Mouse (Mus musculus) embryonic stem cell, embryonic (primary cell): ENCODE measurements at regions not wholly inside any gene's neighbourhood (a gene's known extent, or its start where the extent isn't known, plus 50 kb on each side); places are given as distances from the start of the nearest gene placed in this dataset.
"Not testable (repeated sequence)": the region's sequence is repeated elsewhere in the genome, so short reads cannot be mapped to it uniquely, and the experiment has no call there.

ENCODE experiments used
- CTCF ChIA-PET, 4 experiments: fragments of 300-600 bp in 2 of 4; fragments of 350-600 bp in 2 of 4; sonication (Branson Sonifier 250); formaldehyde crosslinking; loops; one replicate each; lab custom pipeline; 2022; ENCODE audit warnings: inconsistent platforms in 2 of 4; lab: Charles Lee
- POLR2A ChIA-PET, 4 experiments: fragments of 300-600 bp in 2 of 4; fragments of 350-600 bp in 2 of 4; sonication (Branson Sonifier 250); formaldehyde crosslinking; loops; one replicate each; lab custom pipeline; 2022; ENCODE audit warnings: antibody characterized with exemption in 4 of 4, inconsistent platforms in 1 of 4; lab: Charles Lee

GRCm38 (mm10) chr19:35890191-35890590, 167.1 kb downstream of the Htr7 start:
- POLR2A ChIA-PET, result no interaction called here
- CTCF ChIA-PET, result no interaction called here

DNA sequence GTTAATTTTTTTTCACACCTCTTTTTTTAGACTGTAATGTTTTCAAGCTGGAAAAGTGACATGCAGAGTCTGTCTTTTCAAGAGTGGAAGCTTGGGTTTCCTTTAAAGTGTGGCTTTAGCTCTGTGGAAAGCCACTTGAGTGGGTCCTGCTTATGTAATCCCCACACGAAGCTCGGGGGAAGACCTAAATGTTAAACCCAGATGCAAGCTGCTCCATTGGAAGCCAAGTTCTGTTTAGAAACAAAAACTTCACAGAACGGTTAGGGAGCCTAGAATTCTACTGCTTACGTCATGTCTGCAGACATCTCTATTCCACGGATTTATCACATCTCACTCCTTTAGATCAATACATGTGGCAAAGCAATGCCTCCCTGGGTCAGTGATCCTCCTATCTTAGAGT, 171.0 kb downstream of the Htr7 start:
- ChIA-PET POLR2A (no interaction called here), CTCF (no interaction called here)

GRCm38 (mm10) chr19:35881810-35882485, 175.4 kb downstream of the Htr7 start:
- CTCF ChIA-PET, result no interaction called here
- POLR2A ChIA-PET, result no interaction called here

DNA sequence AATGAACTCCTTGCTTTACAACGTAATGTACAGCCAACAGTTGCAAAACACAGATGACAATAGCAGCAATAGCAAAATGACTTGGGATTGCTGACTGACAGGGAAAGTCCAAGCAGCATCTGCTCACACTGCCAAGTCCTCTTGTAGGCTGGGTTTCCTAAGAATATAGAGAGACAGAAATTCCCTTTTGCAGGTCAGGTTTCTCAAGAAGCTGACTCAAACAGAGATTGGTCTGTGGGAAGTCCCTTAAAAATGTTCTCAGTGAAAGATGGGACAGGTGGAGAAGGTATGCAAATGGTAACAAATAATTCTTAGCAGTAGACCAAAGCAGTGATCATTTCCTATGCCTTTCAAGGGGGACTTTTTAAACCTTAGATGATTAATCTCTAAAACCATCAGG, 181.8 kb downstream of the Htr7 start:
- CTCF ChIA-PET, result no interaction called here
- POLR2A ChIA-PET, result no interaction called here

- CTCF ChIA-PET, result no interaction called here
- POLR2A ChIA-PET, result no interaction called here
These were observed 186.6 kb downstream of the Htr7 start for GRCm38 (mm10) chr19:35870720-35871119.

- ChIA-PET CTCF (no interaction called here), POLR2A (interaction anchor here in 1 of 4 experiments (0.7 kb wide), 1 partner anchor 1640 kb away, joined by 3 read pairs; no protein-coding TSS in a partner anchor)
These were observed 188.8 kb downstream of the Htr7 start for GRCm38 (mm10) chr19:35868543-35868942.

GRCm38 (mm10) chr19:35863049-35863448, 194.3 kb downstream of the Htr7 start:
- ChIA-PET POLR2A (no interaction called here), CTCF (no interaction called here)

DNA sequence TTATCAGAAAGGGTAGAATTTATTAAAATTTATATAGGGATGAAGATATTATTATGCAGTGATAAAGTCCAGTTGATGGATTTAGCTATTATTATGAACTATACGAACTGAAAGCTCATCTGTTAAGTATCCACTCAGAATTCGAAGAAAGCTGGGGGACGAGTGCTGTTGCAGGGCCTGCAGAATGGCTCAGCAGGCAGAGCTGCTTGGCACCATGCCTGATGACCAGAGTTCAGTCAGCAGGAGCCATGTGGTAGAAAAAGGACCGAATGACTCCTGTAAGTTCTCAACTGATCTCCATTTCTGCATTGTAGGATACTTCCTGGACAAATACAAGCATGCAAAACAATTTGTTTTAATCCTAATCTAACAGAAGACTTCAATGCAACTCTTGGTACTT, 195.9 kb downstream of the Htr7 start:
- POLR2A ChIA-PET, result no interaction called here
- CTCF ChIA-PET, result no interaction called here

DNA sequence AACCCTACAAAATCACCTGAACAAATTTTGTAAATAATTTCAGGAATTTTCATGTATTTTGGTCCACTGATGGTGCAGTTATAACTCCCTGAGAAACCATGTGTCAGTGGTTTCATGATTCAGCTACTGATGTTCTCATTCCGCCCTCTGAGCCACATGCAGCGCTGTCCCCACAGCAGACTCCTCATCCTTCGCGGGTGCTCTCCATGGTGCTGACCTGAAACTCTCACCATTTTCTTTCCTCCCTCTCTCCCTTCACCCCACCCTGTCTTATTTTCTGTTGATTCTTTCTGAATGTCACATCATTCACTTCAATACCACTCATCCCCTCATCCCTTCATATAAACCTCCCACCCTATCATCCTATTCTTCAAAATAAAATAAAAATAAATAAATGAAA, 224.3 kb downstream of the Htr7 start:
- ChIA-PET CTCF (interaction anchor here in 1 of 4 experiments (0.6 kb wide), 1 partner anchor 96 kb away, joined by 3 read pairs; no protein-coding TSS in a partner anchor), POLR2A (no interaction called here)

GRCm38 (mm10) chr19:35826074-35826473, 231.2 kb downstream of the Htr7 start:
- ChIA-PET POLR2A (no interaction called here), CTCF (no interaction called here)

DNA sequence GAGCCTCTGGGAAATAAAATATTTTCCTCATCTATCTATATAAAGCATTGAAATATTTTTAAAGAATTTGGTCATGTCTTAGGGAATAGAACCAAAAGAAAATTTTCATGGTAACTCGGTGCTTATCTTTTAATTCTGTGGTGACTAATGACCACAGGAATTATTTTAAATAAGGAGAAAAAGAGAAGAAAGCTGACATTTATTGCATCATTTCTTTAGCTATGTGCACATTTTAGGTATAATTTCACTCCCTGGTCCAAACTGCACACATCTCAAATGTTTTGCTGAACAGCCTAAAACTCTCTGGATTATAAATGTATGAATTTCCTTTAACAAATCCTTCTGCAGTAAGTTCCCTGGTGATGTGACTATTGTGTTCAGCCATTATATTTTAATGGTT, 237.7 kb downstream of the Htr7 start:
- ChIA-PET POLR2A (no interaction called here), CTCF (no interaction called here)

- ChIA-PET CTCF (no interaction called here), POLR2A (no interaction called here)
These were observed 262.6 kb downstream of the Htr7 start for GRCm38 (mm10) chr19:35794661-35795060.

- ChIA-PET POLR2A (no interaction called here), CTCF (no interaction called here)
These were observed 269.9 kb downstream of the Htr7 start for GRCm38 (mm10) chr19:35787246-35788021.

- CTCF ChIA-PET, POLR2A ChIA-PET: not testable (repeated sequence)
These were observed 295.6 kb downstream of the Htr7 start for GRCm38 (mm10) chr19:35761750-35762149.

DNA sequence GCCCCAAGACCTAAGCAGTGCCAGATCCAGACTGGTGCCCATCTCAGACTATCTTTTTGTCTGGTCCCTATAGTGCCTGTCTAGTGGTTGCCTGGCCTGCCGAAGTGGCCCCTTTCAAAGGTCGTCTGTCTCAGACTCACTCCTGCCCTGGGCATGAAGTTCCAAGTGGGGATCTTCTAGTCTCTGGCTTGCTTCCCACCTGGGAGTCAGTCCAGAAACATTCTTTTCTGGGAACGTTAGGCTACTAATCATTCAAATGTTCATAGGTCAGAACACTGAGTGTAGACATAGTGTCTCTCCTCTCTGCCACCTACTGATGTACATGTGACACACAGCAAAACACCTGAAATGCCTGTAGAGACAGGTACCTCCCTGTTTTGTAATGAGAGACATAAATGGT, 297.6 kb downstream of the Htr7 start:
- POLR2A ChIA-PET, result no interaction called here
- CTCF ChIA-PET, result no interaction called here

- ChIA-PET POLR2A (interaction anchor here in 1 of 4 experiments (0.6 kb wide), 1 partner anchor 11 kb away, joined by 3 read pairs; no protein-coding TSS in a partner anchor), CTCF (no interaction called here)
These were observed 301.8 kb downstream of the Htr7 start for GRCm38 (mm10) chr19:35755494-35755893.

DNA sequence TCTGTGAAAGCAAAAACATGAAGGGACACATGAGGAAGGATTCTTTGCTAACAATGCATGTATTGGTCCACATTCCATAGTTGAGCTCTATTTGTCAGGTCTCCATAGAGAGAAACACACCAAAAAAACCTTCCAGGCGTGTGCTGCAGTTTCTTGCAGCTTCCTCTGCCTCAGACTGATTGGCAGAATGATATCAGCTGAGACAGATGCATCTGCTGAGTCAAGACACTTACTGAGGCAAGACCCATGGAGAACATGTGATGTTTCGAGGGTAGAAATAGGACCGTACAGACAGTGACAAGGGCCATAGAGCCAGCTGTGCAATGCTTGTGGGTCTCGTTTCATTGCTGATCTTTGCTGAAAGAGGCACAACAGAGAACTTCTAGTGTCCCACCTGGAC, 321.6 kb downstream of the Htr7 start:
- ChIA-PET POLR2A (no interaction called here), CTCF (no interaction called here)

DNA sequence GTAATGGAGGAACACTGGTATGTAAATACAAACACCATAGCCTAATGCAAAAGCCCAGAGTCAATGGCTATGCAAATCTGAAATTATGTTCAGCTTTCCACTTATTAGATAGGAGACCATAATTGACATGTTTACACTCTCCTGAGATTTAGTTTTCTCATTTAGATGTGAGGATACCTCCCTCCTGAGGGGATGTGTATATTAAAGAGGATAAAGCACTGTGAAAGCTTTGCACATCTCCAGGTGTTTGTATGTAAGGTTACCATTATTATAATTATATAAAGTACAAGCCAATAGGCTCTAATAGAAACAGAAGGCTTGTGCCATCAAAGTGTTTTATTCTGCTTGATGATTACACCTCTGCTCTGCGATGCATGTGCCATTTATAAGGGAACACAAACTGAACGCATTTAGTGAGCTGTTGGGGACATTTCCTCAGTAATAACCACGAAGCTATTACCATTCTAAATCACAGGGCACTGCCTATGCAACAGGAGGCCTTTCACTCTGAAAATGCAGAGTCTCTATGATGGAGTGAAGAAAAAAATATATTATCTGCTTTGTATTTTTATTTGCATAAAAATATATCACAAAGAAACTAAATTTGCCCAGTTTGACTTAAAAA, 328.8 kb downstream of the Htr7 start:
- ChIA-PET POLR2A (no interaction called here), CTCF (no interaction called here)
